In genomic region chr9:66680102-66680501, GRCm38 (mm10) we compare ENCODE assay signal across 13 mouse cellular contexts. TPM values are rescaled to one million over a fixed set of nuclear protein-coding genes. Genes with fewer than 3 reads are reported as not detected.
DNase-seq lines count a peak whose midpoint lies in the region; ATAC-seq and TF ChIP-seq lines count a peak whose summit lies in the region.
"Had no signal": no experiment of that assay in that cellular context is flagged by ENCODE, and none has a peak within 500 bp of the region (broad histone marks: within the 10 kb centered on the region; RNA-seq: fewer than 3 reads in every experiment).

No protein-coding gene starts in this region.

- WGBS in intestine, embryonic 16.5 days, result 42% methylated on average over 6 of the region's 6 CpGs
- WGBS in small intestine, adult 2 months, result 17% methylated on average over 6 of the region's 6 CpGs
- WGBS in forebrain, embryonic 13.5 days, result 81% methylated on average over 6 of the region's 6 CpGs

- DNase-seq in 416B (ENCODE audit: low read depth), result peak; percentile 54
- DNase-seq in frontal cortex, postnatal 14 days (ENCODE audit: low spot score in 2 of 2), result no peak
- no peak for DNase-seq in right cerebral cortex, postnatal 14 days
- DNase-seq: cerebellum, adult 2 months; heart, adult 2 months; heart, postnatal 14 days; kidney, adult 18-20 months; right cerebral cortex, postnatal 4 days had no signal

- no peak overlapping the region for H3K4me3 ChIP-seq in intestine, embryonic 16.5 days (ENCODE audit: low read length)
- no peak overlapping the region for H3K4me3 ChIP-seq in small intestine, adult 2 months (ENCODE audit: low read depth, low read length)
- H3K4me3 ChIP-seq in forebrain, embryonic 13.5 days, result no peak overlapping the region
- H3K4me3 ChIP-seq: heart, adult 2 months had no signal

- H3K27me3 ChIP-seq in intestine, embryonic 16.5 days (replicated peaks; ENCODE audit: control insufficient read depth, insufficient read depth, low read length), result no peaks in the 10 kb centered on the region
- H3K27me3 ChIP-seq in small intestine, adult 2 months (ENCODE audit: control insufficient read depth, insufficient read depth, low read length), result no peaks in the 10 kb centered on the region
- no peaks in the 10 kb centered on the region for H3K27me3 ChIP-seq in forebrain, embryonic 13.5 days

- no peak overlapping the region for H3K4me2 ChIP-seq in intestine, embryonic 16.5 days (ENCODE audit: low read depth, low read length)
- H3K4me2 ChIP-seq in forebrain, embryonic 13.5 days, result no peak overlapping the region

- peaks cover 8% of the 10 kb centered on the region for H3K4me1 ChIP-seq in intestine, embryonic 16.5 days (ENCODE audit: control insufficient read depth, insufficient read depth, low read length)
- peaks cover 13% of the 10 kb centered on the region for H3K4me1 ChIP-seq in small intestine, adult 2 months (ENCODE audit: control insufficient read depth, insufficient read depth, insufficient read length, low read length)
- no peaks in the 10 kb centered on the region for H3K4me1 ChIP-seq in forebrain, embryonic 13.5 days

- 0 out of 2 replicates have a peak overlapping the region, but pooled peaks have one; percentile 21 for H3K27ac ChIP-seq in intestine, embryonic 16.5 days (ENCODE audit: low read length)
- peak overlapping the region; percentile 26 for H3K27ac ChIP-seq in small intestine, adult 2 months (ENCODE audit: insufficient read depth, low read depth, low read length)
- no peak overlapping the region for H3K27ac ChIP-seq in forebrain, embryonic 13.5 days
- H3K27ac ChIP-seq: heart, adult 2 months had no signal

- no peak overlapping the region for H3K9ac ChIP-seq in intestine, embryonic 16.5 days (ENCODE audit: low read depth, low read length)
- H3K9ac ChIP-seq in forebrain, embryonic 13.5 days, result no peak overlapping the region

- peak; percentile 89 for ATAC-seq in CD4-positive, CD25-positive, alpha-beta regulatory T cell, adult 4 months
- ATAC-seq in intestine, embryonic 16.5 days, result peak; percentile 90
- no peak for ATAC-seq in forebrain, embryonic 13.5 days

- no peak for TF ChIP-seq POLR2A in small intestine, adult 2 months (IDR thresholded peaks at IDR 0.05; ENCODE audit: low read depth, low read length)

- H3K9me3 ChIP-seq in intestine, embryonic 16.5 days (ENCODE audit: control insufficient read depth, low read length), result no peaks in the 10 kb centered on the region
- H3K9me3 ChIP-seq in forebrain, embryonic 13.5 days (replicated peaks), result no peaks in the 10 kb centered on the region

- H3K36me3 ChIP-seq in intestine, embryonic 16.5 days (ENCODE audit: control insufficient read depth, insufficient read depth, low read length), result no peaks in the 10 kb centered on the region
- H3K36me3 ChIP-seq in small intestine, adult 2 months (ENCODE audit: control insufficient read depth, insufficient read depth, low read length), result no peaks in the 10 kb centered on the region
- H3K36me3 ChIP-seq in forebrain, embryonic 13.5 days (ENCODE audit: poor library complexity, severe bottlenecking), result no peaks in the 10 kb centered on the region

- TF ChIP-seq CTCF in small intestine, adult 2 months (IDR thresholded peaks at IDR 0.05; ENCODE audit: extremely low read depth, insufficient read length, insufficient replicate concordance, low read depth, low read length), result no peak

RNA-seq across cellular contexts. Expression of gene Car12, which starts 33.4 kb away (rescaled TPM):
- polyA plus RNA-seq in CD4-positive, CD25-positive, alpha-beta regulatory T cell, adult 4 months (2017; shearing (Covaris generic)), result 10 to 100 TPM in 1 of 2 experiments, 1 to 10 TPM in 1; 7.5 to 11.4 TPM
- 5.4 and 6.2 TPM in 2 replicates for polyA plus RNA-seq in intestine, embryonic 16.5 days (2015; fragmentation: Nextera tagmentation; extraction: Ambion mirVana)
- 2.8 and 4.4 TPM in 2 replicates for polyA plus RNA-seq in small intestine, adult 2 months (2012; rRNA removed)
- 2.5 and 3.1 TPM in 2 replicates for polyA plus RNA-seq in forebrain, embryonic 13.5 days (2015; fragmentation: Nextera tagmentation; extraction: Ambion mirVana)
- polyA plus RNA-seq: heart, adult 2 months; liver, adult 2 months had no signal
